Mouse (Mus musculus) lung, embryonic 15.5 days (tissue): ENCODE data around the gene Gpr143. TPM values are rescaled to one million over a fixed set of nuclear protein-coding genes. Genes with fewer than 3 reads are reported as not detected.

Source experiments
- polyA plus RNA-seq: library from polyadenylated mRNA; unstranded; fragments of >200 nt; fragmentation: Nextera tagmentation; extraction: Ambion mirVana; gene quantifications from 2 replicates; pipeline ENCODE4 v1.2.1, GENCODE M21; 2015

The Gpr143 gene
- polyA plus RNA-seq, 1 experiment from 2014 or later, result 0.34 TPM

Other genes with a start within 250 kb of the Gpr143 start
- not detected in 2 replicates for gene Cldn34a, start 218.6 kb upstream of the Gpr143 start, polyA plus RNA-seq
- gene Shroom2, start 12.5 kb upstream of the Gpr143 start, polyA plus RNA-seq, result 6.6 and 7.3 TPM in 2 replicates
- gene Usp51, start 224.5 kb downstream of the Gpr143 start, polyA plus RNA-seq, result 0.60 and 0.99 TPM in 2 replicates